Mouse (Mus musculus) cerebellum, postnatal 10 days (tissue): ENCODE measurements at regions not wholly inside any gene's neighbourhood (a gene's known extent, or its start where the extent isn't known, plus 50 kb on each side); places are given as distances from the start of the nearest gene placed in this dataset.
A peak's percentile ranks its signal among the peaks of the same experiment; 100 is the strongest.
"Not testable (repeated sequence)": the region's sequence is repeated elsewhere in the genome, so short reads cannot be mapped to it uniquely, and the experiment has no call there.

Source experiments
- DNase-seq, 2 experiments: peaks; one replicate each; pipeline ENCODE4 v3.0.0; 2021; ENCODE audit warnings: mixed read lengths in 2 of 2

GRCm38 (mm10) chr15:8766208-8766607, 55.6 kb upstream of the Slc1a3 start:
- DNase-seq, result not testable (repeated sequence)

- peak in 1 of 2 experiments; percentile 17 for DNase-seq
Measured at GRCm38 (mm10) chr15:8761741-8762271, 51.2 kb upstream of the Slc1a3 start.

GRCm38 (mm10) chr15:8761132-8761531, 50.6 kb upstream of the Slc1a3 start:
- no peak for DNase-seq
